Mouse (Mus musculus) midbrain, embryonic 11.5 days (tissue): ENCODE data around the gene Ap1b1. TPM values are rescaled to one million over a fixed set of nuclear protein-coding genes. Genes with fewer than 3 reads are reported as not detected.
A peak's percentile ranks its signal among the peaks of the same experiment; 100 is the strongest.

Experiments
- ATAC-seq: fragments of 200-750 bp; cut with Nextera tagmentation; 2 replicates; pipeline ENCODE4 v1.8.0; 2017; ENCODE audit warnings: moderate TSS enrichment, moderate library complexity; ENCODE audit not compliant: low FRiP score
- DNase-seq: peaks from one replicate; pipeline ENCODE4 v3.0.0; 2015; ENCODE audit warnings: low spot score; ENCODE audit errors: missing footprints
- H3K27ac ChIP-seq: fragments of 300-500 bp; sonication (generic); 2 replicates; pipeline ENCODE4 v1.5.1; 2014; ENCODE audit warnings: low read depth, low read length
- H3K27me3 ChIP-seq: fragments of 300-500 bp; sonication (generic); 2 replicates; pipeline ENCODE4 v1.6.1; 2014; ENCODE audit warnings: mild to moderate bottlenecking, low read length, moderate library complexity, mixed read lengths; ENCODE audit not compliant: control insufficient read depth, insufficient read depth
- H3K36me3 ChIP-seq: fragments of 300-500 bp; sonication (generic); 2 replicates; pipeline ENCODE4 v1.6.1; 2014; ENCODE audit warnings: mild to moderate bottlenecking, low read length, moderate library complexity, mixed read lengths; ENCODE audit not compliant: control insufficient read depth, insufficient read depth
- H3K4me1 ChIP-seq: fragments of 300-500 bp; sonication (generic); 2 replicates; pipeline ENCODE4 v1.6.1; 2014; ENCODE audit warnings: low read length; ENCODE audit not compliant: control insufficient read depth, insufficient read depth
- H3K4me2 ChIP-seq: fragments of 300-500 bp; sonication (generic); 2 replicates; pipeline ENCODE4 v1.6.1; 2014; ENCODE audit warnings: mild to moderate bottlenecking, moderate library complexity
- H3K4me3 ChIP-seq: fragments of 300-500 bp; sonication (generic); 2 replicates; pipeline ENCODE4 v1.5.1; 2014; ENCODE audit warnings: low read depth, low read length
- H3K9ac ChIP-seq: fragments of 300-500 bp; sonication (generic); 2 replicates; pipeline ENCODE4 v1.6.1; 2014; ENCODE audit warnings: low read length
- H3K9me3 ChIP-seq: fragments of 300-500 bp; sonication (generic); 2 replicates; pipeline ENCODE4 v1.6.1; 2016; ENCODE audit warnings: low read length; ENCODE audit not compliant: control insufficient read depth
- WGBS: fragments of 180-500 bp; shearing (Covaris S2); extraction: QIAGEN DNeasy Blood & Tissue Kit; methylation state at CpG from one replicate; pipeline ENCODE4 v1.1.7; 2014; 5-methylcytosine and 5-hydroxymethylcytosine counted together
- polyA plus RNA-seq: library from polyadenylated mRNA; unstranded; fragments of >200 nt; fragmentation: Nextera tagmentation; extraction: Ambion mirVana; gene quantifications from 2 replicates; pipeline ENCODE4 v1.2.1, GENCODE M21; 2014

Ap1b1 gene
- polyA plus RNA-seq, 1 experiment from 2014 or later = 59.5 TPM

- no peak overlapping the region for H3K27ac ChIP-seq
- 13% methylated on average over 27 of the region's 27 CpGs for WGBS
- DNase-seq = peak; percentile 97
- H3K4me3 ChIP-seq = 0 out of 2 replicates have a peak overlapping the region, but pooled peaks have one; percentile 5
- H3K36me3 ChIP-seq = no peaks in the 10 kb centered on the region
- peaks cover 56% of the 10 kb centered on the region for H3K4me1 ChIP-seq
- no peak for ATAC-seq
- H3K9me3 ChIP-seq = no peaks in the 10 kb centered on the region; the same call in 1 of the 2 replicates
- no peak overlapping the region for H3K4me2 ChIP-seq
- no peak overlapping the region for H3K9ac ChIP-seq
- peaks cover 86% of the 10 kb centered on the region for H3K27me3 ChIP-seq
These were observed 73.1 kb downstream of the Ap1b1 start for GRCm38 (mm10) chr11:5059704-5060156.

- Histone ChIP-seq H3K27me3 (peaks cover 83% of the 10 kb centered on the region), H3K4me3 (peak overlapping the region; percentile 22; the same call in 1 of the 2 replicates), H3K9me3 (no peaks in the 10 kb centered on the region; the same call in 1 of the 2 replicates), H3K4me2 (peak overlapping the region; percentile 55), H3K4me1 (peaks cover 52% of the 10 kb centered on the region), H3K36me3 (no peaks in the 10 kb centered on the region), H3K9ac (peak overlapping the region; percentile 35; the same call in 1 of the 2 replicates), H3K27ac (no peak overlapping the region)
- WGBS = 42% methylated on average over 28 of the region's 28 CpGs
- peak; percentile 93 for DNase-seq
- no peak for ATAC-seq
These were observed 74.3 kb downstream of the Ap1b1 start for GRCm38 (mm10) chr11:5060756-5061412.

GRCm38 (mm10) chr11:5061413-5062139, 75.0 kb downstream of the Ap1b1 start:
- H3K27ac ChIP-seq = no peak overlapping the region

GRCm38 (mm10) chr11:5062326-5062725, 75.7 kb downstream of the Ap1b1 start:
- Histone ChIP-seq H3K36me3 (no peaks in the 10 kb centered on the region), H3K27ac (no peak overlapping the region), H3K4me2 (peak overlapping the region; percentile 55), H3K4me1 (peaks cover 42% of the 10 kb centered on the region), H3K4me3 (peak overlapping the region; percentile 22), H3K9ac (no peak overlapping the region; the same call in 1 of the 2 replicates), H3K9me3 (no peaks in the 10 kb centered on the region; the same call in 1 of the 2 replicates), H3K27me3 (peaks cover 74% of the 10 kb centered on the region)
- DNase-seq (no peak), ATAC-seq (no peak)
- WGBS = 9% methylated on average over 13 of the region's 13 CpGs

More at GRCm38 (mm10) chr11:5061413-5062139, 75.0 kb downstream of the Ap1b1 start:
- 2% methylated on average over 61 of the region's 62 CpGs for WGBS
- DNase-seq (peak; percentile 96), ATAC-seq (peak; percentile 23)
- Histone ChIP-seq H3K4me3 (peak overlapping the region; percentile 22), H3K9ac (peak overlapping the region; percentile 35; the same call in 1 of the 2 replicates), H3K9me3 (no peaks in the 10 kb centered on the region; the same call in 1 of the 2 replicates), H3K36me3 (no peaks in the 10 kb centered on the region), H3K4me1 (peaks cover 45% of the 10 kb centered on the region), H3K27me3 (peaks cover 81% of the 10 kb centered on the region), H3K4me2 (peak overlapping the region; percentile 55)

GRCm38 (mm10) chr11:5062860-5063505, 76.4 kb downstream of the Ap1b1 start:
- H3K9ac ChIP-seq = no peak overlapping the region
- no peak for ATAC-seq
- peak; percentile 90 for DNase-seq
- no peak overlapping the region for H3K27ac ChIP-seq
- no peak overlapping the region for H3K4me3 ChIP-seq
- H3K9me3 ChIP-seq = no peaks in the 10 kb centered on the region; the same call in 1 of the 2 replicates
- WGBS = 64% methylated on average over 13 of the region's 13 CpGs
- H3K4me2 ChIP-seq = no peak overlapping the region
- H3K27me3 ChIP-seq = peaks cover 67% of the 10 kb centered on the region
- peaks cover under 1% of the 10 kb centered on the region; the same call in 1 of the 2 replicates for H3K36me3 ChIP-seq
- H3K4me1 ChIP-seq = peaks cover 38% of the 10 kb centered on the region

GRCm38 (mm10) chr11:5063561-5064281, 77.1 kb downstream of the Ap1b1 start:
- Histone ChIP-seq H3K27ac (no peak overlapping the region), H3K9ac (no peak overlapping the region), H3K4me1 (peaks cover 34% of the 10 kb centered on the region), H3K27me3 (peaks cover 60% of the 10 kb centered on the region), H3K4me3 (0 out of 2 replicates have a peak overlapping the region, but pooled peaks have one; percentile 67), H3K36me3 (peaks cover 8% of the 10 kb centered on the region), H3K9me3 (no peaks in the 10 kb centered on the region; the same call in 1 of the 2 replicates), H3K4me2 (peak overlapping the region; percentile 83)
- 52% methylated on average over 31 of the region's 31 CpGs for WGBS
- DNase-seq = peak; percentile 88
- no peak for ATAC-seq

GRCm38 (mm10) chr11:5064282-5065055, 77.8 kb downstream of the Ap1b1 start:
- DNase-seq (peak; percentile 90), ATAC-seq (0 out of 2 replicates have a peak, but pooled peaks have one; percentile 3)
- peaks cover 32% of the 10 kb centered on the region for H3K4me1 ChIP-seq
- peak overlapping the region; percentile 83 for H3K4me2 ChIP-seq
- H3K4me3 ChIP-seq = peak overlapping the region; percentile 67
- no peak overlapping the region for H3K27ac ChIP-seq
- H3K27me3 ChIP-seq = peaks cover 53% of the 10 kb centered on the region
- H3K9me3 ChIP-seq = no peaks in the 10 kb centered on the region; the same call in 1 of the 2 replicates
- 17% methylated on average over 35 of the region's 38 CpGs for WGBS
- H3K36me3 ChIP-seq = peaks cover 16% of the 10 kb centered on the region
- peak overlapping the region; percentile 73 for H3K9ac ChIP-seq
